Mouse (Mus musculus) adrenal gland, adult 18-20 months (tissue): ENCODE data around the gene Cobll1. TPM values are rescaled to one million over a fixed set of nuclear protein-coding genes. Genes with fewer than 3 reads are reported as not detected.

Experiments used
- DNase-seq, 2 experiments: peaks; one replicate each; pipeline ENCODE4 v3.0.0; 2021 to 2022; ENCODE audit warnings: low spot score in 2 of 2
- total RNA-seq, 2 experiments: library from RNA; stranded (reverse); gene quantifications; 1 replicate in 1 of 2; 2 replicates in 1 of 2; pipeline ENCODE4 v1.2.3; 2021

Gene Cobll1
- total RNA-seq, 2 experiments from 2014 or later, result 271 to 319 TPM

DNA sequence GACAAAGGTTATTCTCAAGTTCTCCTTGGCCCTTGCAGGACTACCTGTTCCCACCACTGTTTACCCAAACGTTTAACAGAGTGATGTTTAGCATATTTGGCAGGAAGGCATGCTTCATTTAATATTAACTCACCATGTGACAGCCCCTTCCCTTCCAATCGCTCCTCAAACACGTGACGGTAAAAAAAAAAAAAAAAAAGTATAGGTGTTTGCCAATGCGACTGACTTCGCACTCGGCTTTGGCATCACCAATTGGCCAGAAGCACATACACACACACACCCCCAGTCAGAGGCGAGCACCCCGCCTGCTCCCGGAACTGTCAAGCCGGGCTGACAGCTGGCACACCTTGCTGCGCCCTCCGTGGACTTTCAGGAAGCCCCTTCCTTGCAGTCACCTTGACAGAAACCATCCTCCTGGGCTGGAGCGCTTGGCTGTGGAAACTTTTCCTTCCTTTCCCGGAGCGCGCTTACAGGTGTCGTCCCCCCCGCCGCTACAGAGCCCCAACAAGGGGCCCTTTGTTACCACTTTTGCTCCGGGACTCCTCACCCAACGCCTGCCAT is 1.5 kb downstream of the Cobll1 start:
- peak in 1 of 2 experiments; percentile 51 for DNase-seq

DNA sequence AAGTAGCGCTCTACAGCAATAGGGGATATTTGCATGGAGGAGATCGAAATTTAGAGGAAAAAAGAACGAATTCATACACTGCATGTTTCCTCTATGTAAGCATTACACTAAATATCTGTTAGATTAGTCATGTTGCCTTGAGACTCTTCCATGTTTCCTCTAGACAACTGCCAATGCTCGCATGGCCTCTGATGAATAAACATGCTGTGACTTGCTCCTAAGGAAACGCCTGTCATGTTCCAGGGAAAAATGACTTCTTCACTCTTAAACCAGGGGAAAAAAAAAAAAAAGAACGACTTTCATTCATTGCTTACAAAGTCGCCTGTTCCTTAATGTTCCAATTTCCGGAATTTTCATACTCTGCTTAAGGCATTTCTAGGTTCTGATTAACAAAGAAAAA is 2.1 kb downstream of the Cobll1 start:
- no peak for DNase-seq

DNA sequence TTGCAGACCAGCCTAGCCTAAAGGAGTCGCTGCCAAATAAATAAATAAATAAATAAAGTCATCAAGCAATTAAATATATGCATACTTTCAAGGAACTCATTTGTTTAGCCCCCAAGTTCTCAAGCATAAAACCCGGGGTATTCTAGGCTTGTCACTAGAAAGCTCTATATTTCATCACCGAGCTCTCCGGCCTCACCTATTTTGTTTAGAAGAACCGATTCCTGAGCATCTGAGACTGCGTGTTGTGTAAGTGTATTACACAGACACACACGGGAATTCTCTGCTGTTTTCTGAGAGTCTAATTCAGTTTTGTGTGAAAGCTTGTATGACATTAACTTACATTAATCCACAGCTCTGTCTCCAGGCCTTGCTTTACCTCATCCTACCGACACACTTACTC is 2.6 kb downstream of the Cobll1 start:
- DNase-seq, result no peak

- DNase-seq, result no peak
These were observed 6.3 kb downstream of the Cobll1 start for GRCm38 (mm10) chr2:65232756-65233535.

DNA sequence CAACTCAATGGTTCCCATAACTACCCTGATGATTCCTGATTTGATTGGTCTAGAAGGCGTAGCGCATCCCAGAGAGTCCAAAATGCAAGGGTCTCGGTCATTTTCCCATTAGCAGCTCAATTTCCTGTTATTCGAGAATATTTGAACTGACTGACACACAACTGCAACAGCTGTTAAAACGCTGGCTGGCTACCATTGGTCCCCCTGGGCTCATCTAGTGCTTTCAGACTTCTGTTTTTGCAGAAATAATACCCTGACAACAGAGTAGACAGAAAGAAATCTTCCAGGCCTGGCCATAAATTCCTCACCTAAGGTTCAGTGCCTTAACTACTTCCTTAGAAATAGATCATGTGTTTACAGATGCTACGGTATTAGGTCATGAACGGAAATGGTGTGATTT is 10.8 kb downstream of the Cobll1 start:
- DNase-seq, result no peak

DNA sequence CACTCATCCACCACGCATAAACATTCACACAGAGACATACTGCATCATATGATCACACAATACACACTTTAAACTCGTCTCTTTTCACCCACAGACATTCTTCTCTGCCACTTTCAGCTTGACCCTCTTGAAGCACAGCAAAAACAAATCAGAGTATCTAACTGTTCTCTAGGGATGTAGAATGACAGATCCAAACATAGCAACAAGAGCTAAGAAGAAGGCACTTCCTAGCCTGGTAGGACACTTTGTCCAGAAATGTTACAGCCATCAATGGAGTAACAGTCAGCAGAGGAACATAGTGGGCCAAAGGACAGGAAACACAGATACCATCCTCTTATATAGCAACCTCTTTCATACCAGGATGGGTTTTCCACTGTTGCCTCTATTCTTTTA is 11.3 kb downstream of the Cobll1 start:
- no peak for DNase-seq

DNA sequence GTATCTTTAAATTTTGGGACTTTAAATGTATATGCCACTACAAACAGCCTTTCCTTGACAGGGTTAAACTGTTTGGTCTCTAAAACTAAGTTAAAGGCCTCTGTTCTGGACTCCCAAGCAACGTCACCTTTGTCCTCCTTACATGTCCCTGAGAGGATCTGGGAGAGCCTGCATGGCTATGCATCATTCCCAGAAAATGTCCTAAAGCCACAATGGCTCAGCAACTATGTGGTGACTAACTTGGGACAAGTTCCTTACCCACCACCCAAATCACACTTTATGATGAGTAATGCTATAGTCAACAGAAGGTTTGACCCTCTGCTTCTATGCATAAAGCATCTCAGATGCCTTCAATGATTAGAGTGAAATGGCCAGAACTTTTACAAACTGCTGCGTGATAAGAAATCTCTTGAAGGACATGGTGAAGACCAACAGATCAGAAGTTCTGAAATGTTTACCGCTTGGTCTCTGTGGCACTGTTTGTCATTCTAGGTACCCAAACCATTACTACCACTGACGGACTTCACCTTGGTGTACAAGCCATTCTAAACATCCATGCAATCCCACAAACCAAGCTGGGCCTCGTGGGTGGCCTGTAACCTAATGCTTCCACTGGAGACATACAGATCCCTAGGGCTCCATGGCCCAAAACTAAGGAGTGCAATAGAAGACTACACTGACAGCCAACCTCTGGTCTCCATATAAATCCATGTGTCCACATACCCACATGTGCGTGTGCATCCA is 11.9 kb downstream of the Cobll1 start:
- no peak for DNase-seq

- no peak for DNase-seq
These were observed 12.7 kb downstream of the Cobll1 start for GRCm38 (mm10) chr2:65226494-65226893.

GRCm38 (mm10) chr2:65223956-65224735 is 15.1 kb downstream of the Cobll1 start:
- DNase-seq, result no peak

DNA sequence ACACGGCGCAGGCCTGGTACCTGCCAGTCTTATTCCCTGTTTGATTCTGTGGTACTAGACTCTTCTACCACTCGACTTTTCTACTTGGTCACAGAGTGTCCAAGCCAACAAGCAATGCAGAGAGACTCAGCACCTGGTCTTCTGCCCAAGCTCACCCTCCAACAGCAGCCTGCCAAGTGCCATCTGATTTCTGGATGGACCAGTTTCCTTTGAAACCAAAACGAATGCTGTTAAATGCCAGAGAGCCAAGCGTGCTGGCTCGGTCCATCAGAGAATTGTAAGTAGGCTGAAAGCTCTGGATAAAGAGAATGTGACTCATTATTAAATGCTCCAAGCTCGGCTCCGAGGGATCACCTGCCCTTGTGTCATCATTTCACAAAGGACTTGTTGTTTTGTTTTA is 16.2 kb downstream of the Cobll1 start:
- no peak for DNase-seq

GRCm38 (mm10) chr2:65221646-65222045 is 17.6 kb downstream of the Cobll1 start:
- no peak for DNase-seq

DNA sequence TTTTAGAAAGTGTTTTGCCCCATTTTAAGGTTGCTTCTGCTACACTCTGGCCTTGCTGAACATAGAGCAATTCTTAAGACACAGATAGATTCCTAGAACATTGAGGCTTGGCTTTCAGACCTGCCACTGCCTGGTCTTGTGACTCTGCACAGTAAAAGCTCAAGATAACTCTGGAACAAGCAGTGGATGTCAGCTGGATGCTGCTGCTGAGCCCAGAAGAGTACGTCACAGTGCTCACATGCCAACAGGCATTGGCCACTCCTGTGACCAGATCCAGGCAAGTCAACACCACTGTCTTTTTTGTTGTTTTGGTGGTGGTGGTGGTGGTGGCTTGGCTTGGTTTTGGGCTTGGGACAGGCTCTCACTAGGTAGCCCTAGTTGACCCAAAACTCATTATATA is 18.6 kb downstream of the Cobll1 start:
- DNase-seq, result no peak

GRCm38 (mm10) chr2:65219375-65220135 is 19.6 kb downstream of the Cobll1 start:
- no peak for DNase-seq

GRCm38 (mm10) chr2:65218318-65218717 is 20.9 kb downstream of the Cobll1 start:
- DNase-seq, result peak in 1 of 2 experiments; percentile 38

- DNase-seq, result no peak
These were observed 21.5 kb downstream of the Cobll1 start for GRCm38 (mm10) chr2:65217677-65218076.

DNA sequence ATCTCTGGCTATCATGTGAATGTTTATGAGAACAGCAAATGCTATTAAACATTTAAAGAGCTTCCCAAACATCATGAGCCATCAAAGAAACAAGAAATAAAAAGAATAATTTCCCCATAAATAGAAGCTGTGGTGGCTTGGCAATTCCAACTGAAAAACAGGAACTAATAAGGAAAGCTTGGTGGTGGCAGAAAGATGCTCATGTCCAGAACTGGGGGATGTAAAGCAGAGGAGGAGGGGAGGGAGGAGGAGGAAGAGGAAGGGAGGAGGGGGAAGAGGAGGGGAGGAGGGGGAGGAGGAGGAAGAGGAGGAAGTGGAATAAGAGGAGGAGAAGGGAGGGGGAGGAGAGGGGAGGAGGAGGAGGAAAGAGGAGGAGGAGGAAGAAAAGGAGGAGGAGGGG is 23.0 kb downstream of the Cobll1 start:
- no peak for DNase-seq

DNA sequence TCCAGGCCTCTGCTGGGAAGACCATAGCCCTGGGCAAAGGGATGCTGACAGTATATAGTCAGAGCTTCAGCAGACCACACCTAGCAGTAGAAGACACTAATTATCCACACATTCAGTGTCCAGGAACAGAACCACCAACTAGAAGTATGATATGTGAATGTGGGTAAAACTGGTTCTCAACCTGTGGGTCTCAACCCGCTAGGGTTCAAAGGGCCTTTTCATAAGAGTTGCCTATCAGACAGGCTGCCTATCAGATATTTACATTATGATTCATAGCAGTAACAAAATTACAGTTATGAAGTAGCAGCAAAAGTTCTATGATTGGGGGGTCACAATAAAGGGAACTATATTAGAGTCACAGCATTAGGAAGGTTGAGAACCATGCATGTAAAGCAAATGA is 24.6 kb downstream of the Cobll1 start:
- DNase-seq, result no peak

- DNase-seq, result no peak
These were observed 25.5 kb downstream of the Cobll1 start for GRCm38 (mm10) chr2:65213675-65214074.

DNA sequence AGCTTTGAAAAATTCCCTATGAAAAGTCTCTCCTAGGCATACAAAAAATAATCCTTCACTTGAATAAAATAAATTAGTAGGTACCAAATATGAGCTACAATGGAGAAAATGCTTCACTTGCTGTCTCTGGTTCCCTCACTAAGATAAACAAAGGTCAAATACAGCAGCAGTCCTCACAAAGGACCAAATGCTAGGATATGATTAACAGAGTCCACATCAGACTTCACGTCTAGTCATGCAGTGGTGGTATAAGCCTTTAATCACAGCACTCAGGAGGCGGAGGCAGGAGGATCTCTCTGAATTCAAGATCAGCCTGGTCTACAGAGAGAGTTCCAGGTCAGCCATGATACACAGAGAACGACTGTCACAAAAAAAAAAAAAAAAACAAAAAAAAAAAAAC is 27.6 kb downstream of the Cobll1 start:
- no peak for DNase-seq

- DNase-seq, result no peak
These were observed 31.5 kb downstream of the Cobll1 start for GRCm38 (mm10) chr2:65207750-65208149.

DNA sequence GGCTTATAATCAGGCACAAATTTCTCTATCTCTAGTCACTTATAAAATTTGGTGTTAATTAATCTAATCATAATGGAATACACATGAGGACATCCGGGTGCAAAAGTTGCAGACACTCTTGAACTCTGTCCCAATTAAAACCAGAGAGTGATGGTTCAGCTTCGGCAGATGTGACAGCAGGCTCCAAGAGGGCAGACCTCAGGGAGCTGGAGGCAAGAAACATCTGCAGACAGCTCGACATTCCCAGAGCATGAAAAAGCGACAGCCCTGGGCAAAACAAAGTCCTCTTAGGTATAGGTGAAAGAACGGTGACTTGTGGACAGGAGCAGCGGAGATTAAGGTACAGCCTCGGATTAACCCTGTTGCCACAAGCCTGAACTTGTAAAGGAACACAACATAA is 35.5 kb downstream of the Cobll1 start:
- DNase-seq, result no peak
